Mouse (Mus musculus): ENCODE measurements at regions not wholly inside any gene's neighbourhood (a gene's known extent, or its start where the extent isn't known, plus 50 kb on each side); places are given as distances from the start of the nearest gene placed in this dataset.

DNA sequence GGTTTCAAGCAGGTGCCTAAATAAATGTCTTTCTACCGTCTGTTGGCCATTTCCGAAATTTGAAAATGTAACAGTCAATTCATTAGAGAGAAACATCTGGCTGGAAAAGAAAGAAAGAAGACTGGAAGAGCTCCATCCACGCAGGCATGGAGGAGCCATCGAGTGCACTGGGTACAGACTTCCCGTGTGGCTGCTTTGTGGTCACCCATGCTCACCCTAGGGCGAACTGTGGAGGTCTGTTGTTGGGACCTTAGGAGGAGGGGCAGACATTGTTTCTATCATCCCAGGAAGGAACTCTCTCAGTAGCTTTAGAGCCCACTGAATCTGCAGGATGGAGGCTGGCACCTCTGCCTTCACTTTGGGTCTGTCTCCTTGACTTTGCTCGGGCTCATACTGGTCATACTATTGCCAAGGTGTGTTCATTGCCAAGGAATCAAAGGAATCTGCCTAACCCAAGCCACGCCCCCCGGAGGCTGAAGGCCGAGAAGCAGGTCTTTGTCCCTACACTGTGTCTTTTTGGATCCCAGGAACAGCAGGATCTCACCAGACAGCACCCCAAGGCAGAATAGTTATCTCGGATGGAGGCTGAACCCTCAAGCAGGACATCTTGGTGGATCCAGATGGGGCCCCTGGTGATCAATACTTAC, 54.3 kb upstream of the Kcng1 start:
- H3K27ac ChIP-seq, result no peak overlapping the region
- H3K4me2 ChIP-seq, result no peak overlapping the region
- H3K27me3 ChIP-seq, result no peaks in the 10 kb centered on the region
- H3K4me1 ChIP-seq, result peaks cover 22% of the 10 kb centered on the region
- 78% methylated on average over 11 of the region's 11 CpGs for WGBS
- no peak overlapping the region for H3K9ac ChIP-seq
- no peak overlapping the region for H3K4me3 ChIP-seq
- no peaks in the 10 kb centered on the region for H3K9me3 ChIP-seq
- no peaks in the 10 kb centered on the region for H3K36me3 ChIP-seq
- no peak for ATAC-seq (ENCODE audit: borderline replicate concordance, extremely low read depth, low FRiP score, low TSS enrichment)

- Histone ChIP-seq H3K36me3 (no peaks in the 10 kb centered on the region), H3K4me2 (no peak overlapping the region), H3K4me3 (no peak overlapping the region), H3K9me3 (no peaks in the 10 kb centered on the region), H3K9ac (no peak overlapping the region), H3K27ac (0 out of 2 replicates have a peak overlapping the region, but pooled peaks have one; percentile 24), H3K4me1 (peaks cover 24% of the 10 kb centered on the region), H3K27me3 (no peaks in the 10 kb centered on the region)
- no peak for ATAC-seq (ENCODE audit: borderline replicate concordance, extremely low read depth, low FRiP score, low TSS enrichment)
- WGBS, result 16% methylated on average over 9 of the region's 9 CpGs
Observed at GRCm38 (mm10) chr2:168334241-168334588, 52.7 kb upstream of the Kcng1 start.

- H3K9me3 ChIP-seq, result no peaks in the 10 kb centered on the region
- WGBS, result 17% methylated on average over 20 of the region's 20 CpGs
- H3K4me1 ChIP-seq, result peaks cover 24% of the 10 kb centered on the region
- peak overlapping the region; percentile 11; the same call in 1 of the 2 replicates for H3K4me2 ChIP-seq
- no peaks in the 10 kb centered on the region for H3K36me3 ChIP-seq
- no peak overlapping the region for H3K4me3 ChIP-seq
- ATAC-seq (ENCODE audit: borderline replicate concordance, extremely low read depth, low FRiP score, low TSS enrichment), result peak; percentile 79
- 0 out of 2 replicates have a peak overlapping the region, but pooled peaks have one; percentile 27 for H3K27ac ChIP-seq
- no peak overlapping the region for H3K9ac ChIP-seq
- H3K27me3 ChIP-seq, result no peaks in the 10 kb centered on the region
Observed at GRCm38 (mm10) chr2:168333552-168334240, 52.2 kb upstream of the Kcng1 start.

DNA sequence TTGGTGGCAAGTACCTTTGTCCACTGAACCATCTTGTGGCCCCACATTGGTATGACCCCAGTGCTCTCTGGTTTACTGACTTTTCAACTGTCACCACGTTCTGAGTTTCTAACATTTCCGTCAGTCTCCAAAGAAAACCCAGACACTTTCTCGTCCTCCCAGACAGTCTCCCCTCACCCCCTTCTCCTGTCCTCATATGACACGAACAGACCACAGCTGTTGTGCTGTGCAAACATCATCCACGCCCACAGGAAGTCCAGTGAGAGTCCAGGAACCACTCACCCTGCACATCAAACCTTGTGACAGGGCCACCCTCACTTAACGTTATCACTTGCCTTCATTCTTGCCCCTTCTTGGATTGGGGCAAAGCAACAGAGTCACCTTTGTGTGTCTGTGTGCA, 51.4 kb upstream of the Kcng1 start:
- Histone ChIP-seq H3K4me3 (no peak overlapping the region), H3K27me3 (no peaks in the 10 kb centered on the region; the same call in 1 of the 2 replicates), H3K36me3 (no peaks in the 10 kb centered on the region), H3K9me3 (no peaks in the 10 kb centered on the region), H3K27ac (0 out of 2 replicates have a peak overlapping the region, but pooled peaks have one; percentile 27), H3K9ac (no peak overlapping the region), H3K4me1 (peaks cover 24% of the 10 kb centered on the region), H3K4me2 (0 out of 2 replicates have a peak overlapping the region, but pooled peaks have one; percentile 11)
- peak; percentile 74; the same call in 1 of the 2 replicates for ATAC-seq (ENCODE audit: borderline replicate concordance, extremely low read depth, low FRiP score, low TSS enrichment)
- 12% methylated on average over 6 of the region's 6 CpGs for WGBS

All from lung, embryonic 15.5 days (tissue).